Mouse (Mus musculus) brown adipose tissue, adult 24 weeks (tissue): Measurements from ENCODE around the gene Rnf187. TPM values are rescaled to one million over a fixed set of nuclear protein-coding genes. Genes with fewer than 3 reads are reported as not detected.

Experiments used
- H3K27ac ChIP-seq: fragments of 200-500 bp; replicated peaks from 2 replicates; pipeline ENCODE4 v1.5.1; 2012; ENCODE audit warnings: low read depth, mild to moderate bottlenecking, low read length
- H3K4me1 ChIP-seq: fragments of 200-500 bp; 2 replicates; pipeline ENCODE4 v1.6.1; 2012; ENCODE audit warnings: low read length, mixed read lengths; ENCODE audit not compliant: control insufficient read depth, insufficient read depth, insufficient read length
- H3K4me3 ChIP-seq: fragments of 200-500 bp; 2 replicates; pipeline ENCODE4 v1.5.1; 2012; ENCODE audit warnings: low read depth, mild to moderate bottlenecking, low read length, moderate library complexity; ENCODE audit not compliant: insufficient read depth
- polyA plus RNA-seq: library from polyadenylated mRNA; stranded (reverse); fragments of >200 nt; gene quantifications from 2 replicates; pipeline ENCODE4 v1.2.4, GENCODE M21; 2012; ENCODE audit not compliant: missing spikeins, insufficient read depth, insufficient read length

Rnf187 gene
- polyA plus RNA-seq, 1 experiment, result 79.9 TPM

- Histone ChIP-seq H3K4me1 (peaks cover 9% of the 10 kb centered on the region; the same call in 1 of the 2 replicates), H3K27ac (peak overlapping the region; percentile 48), H3K4me3 (peak overlapping the region; percentile 76; the same call in 1 of the 2 replicates)
Measured at GRCm38 (mm10) chr11:58939088-58939439, 348 bp upstream of the Rnf187 start.

GRCm38 (mm10) chr11:58937909-58938308 lies 807 bp downstream of the Rnf187 start:
- Histone ChIP-seq H3K4me1 (peaks cover 9% of the 10 kb centered on the region; the same call in 1 of the 2 replicates), H3K4me3 (peak overlapping the region; percentile 76), H3K27ac (no peak overlapping the region)

- H3K27ac ChIP-seq, result no peak overlapping the region
- H3K4me1 ChIP-seq, result no peaks in the 10 kb centered on the region
- no peak overlapping the region for H3K4me3 ChIP-seq
Measured at GRCm38 (mm10) chr11:58931576-58931975, 7.1 kb downstream of the Rnf187 start.

- no peaks in the 10 kb centered on the region for H3K4me1 ChIP-seq
- no peak overlapping the region for H3K4me3 ChIP-seq
- H3K27ac ChIP-seq, result no peak overlapping the region
Measured at GRCm38 (mm10) chr11:58930254-58930653, 8.5 kb downstream of the Rnf187 start.

- H3K27ac ChIP-seq, result no peak overlapping the region
- H3K4me1 ChIP-seq, result no peaks in the 10 kb centered on the region
- H3K4me3 ChIP-seq, result no peak overlapping the region
Measured at GRCm38 (mm10) chr11:58929641-58930040, 9.1 kb downstream of the Rnf187 start.

GRCm38 (mm10) chr11:58929055-58929454 lies 9.7 kb downstream of the Rnf187 start:
- no peaks in the 10 kb centered on the region for H3K4me1 ChIP-seq
- no peak overlapping the region for H3K27ac ChIP-seq

GRCm38 (mm10) chr11:58927790-58928651 lies 10.7 kb downstream of the Rnf187 start:
- Histone ChIP-seq H3K27ac (peak overlapping the region; percentile 79), H3K4me3 (peak overlapping the region; percentile 47), H3K4me1 (no peaks in the 10 kb centered on the region)

More at GRCm38 (mm10) chr11:58929055-58929454, 9.7 kb downstream of the Rnf187 start:
- H3K4me3 ChIP-seq, result no peak overlapping the region

GRCm38 (mm10) chr11:58927053-58927452 lies 11.7 kb downstream of the Rnf187 start:
- Histone ChIP-seq H3K4me3 (no peak overlapping the region), H3K4me1 (no peaks in the 10 kb centered on the region), H3K27ac (no peak overlapping the region)

GRCm38 (mm10) chr11:58926651-58927050 lies 12.1 kb downstream of the Rnf187 start:
- Histone ChIP-seq H3K4me3 (no peak overlapping the region), H3K27ac (no peak overlapping the region), H3K4me1 (no peaks in the 10 kb centered on the region)

- no peak overlapping the region for H3K27ac ChIP-seq
- H3K4me3 ChIP-seq, result no peak overlapping the region
- H3K4me1 ChIP-seq, result no peaks in the 10 kb centered on the region
Measured at GRCm38 (mm10) chr11:58922420-58922819, 16.3 kb downstream of the Rnf187 start.

- H3K4me3 ChIP-seq, result no peak overlapping the region
- no peak overlapping the region for H3K27ac ChIP-seq
- no peaks in the 10 kb centered on the region for H3K4me1 ChIP-seq
Measured at GRCm38 (mm10) chr11:58918759-58919158, 20.0 kb downstream of the Rnf187 start.

- Histone ChIP-seq H3K27ac (no peak within 1 kb of the TSS), H3K4me3 (no peak within 1 kb of the TSS), H3K4me1 (no peaks in the 10 kb centered on the region)
Measured at GRCm38 (mm10) chr11:58917745-58918366, 20.9 kb downstream of the Rnf187 start, which contains the start of gene Btnl10. TSS of gene Btnl10 (plus strand) at chr11:58917908.

- Histone ChIP-seq H3K4me1 (no peaks in the 10 kb centered on the region), H3K4me3 (no peak overlapping the region), H3K27ac (no peak overlapping the region)
Measured at GRCm38 (mm10) chr11:58916879-58917744, 21.6 kb downstream of the Rnf187 start.

GRCm38 (mm10) chr11:58914461-58915028 lies 24.2 kb downstream of the Rnf187 start:
- H3K4me1 ChIP-seq, result no peaks in the 10 kb centered on the region
- peak overlapping the region; percentile 64 for H3K4me3 ChIP-seq
- H3K27ac ChIP-seq, result no peak overlapping the region

- H3K4me1 ChIP-seq, result no peaks in the 10 kb centered on the region
- no peak overlapping the region for H3K4me3 ChIP-seq
- no peak overlapping the region for H3K27ac ChIP-seq
Measured at GRCm38 (mm10) chr11:58913776-58914175, 24.9 kb downstream of the Rnf187 start.
